Mouse (Mus musculus) G1E (cell line): ENCODE results near the gene Chd4.
A peak's percentile ranks its signal among the peaks of the same experiment; 100 is the strongest.

Experiments used
- CTCF ChIP-seq: IDR thresholded peaks from 2 replicates; pipeline ENCODE4 v1.5.1; 2012; ENCODE audit warnings: low read depth, low read length, inconsistent platforms, mixed read lengths
- GATA1 ChIP-seq: IDR thresholded peaks from 2 replicates; pipeline ENCODE4 v1.6.1; 2012; ENCODE audit warnings: borderline replicate concordance, low read length, inconsistent platforms, mixed read lengths
- GATA2 ChIP-seq: IDR thresholded peaks from 2 replicates; pipeline ENCODE4 v1.6.1; 2012; ENCODE audit warnings: low read depth, low read length, inconsistent platforms, borderline replicate concordance
- POLR2AphosphoS5 ChIP-seq: IDR thresholded peaks from 2 replicates; pipeline ENCODE4 v1.6.1; 2012; ENCODE audit warnings: low read depth, low read length, inconsistent platforms; ENCODE audit not compliant: insufficient replicate concordance
- TAL1 ChIP-seq: conservative IDR thresholded peaks from 2 replicates; pipeline ENCODE4 v1.6.1; 2012; ENCODE audit warnings: low read depth, low read length, inconsistent platforms, mixed read lengths

- TF ChIP-seq CTCF (no peak), POLR2AphosphoS5 (peak; percentile 86), GATA1 (no peak), TAL1 (no peak), GATA2 (no peak)
These were observed 69.0 kb downstream of the Chd4 start for GRCm38 (mm10) chr6:125164672-125165327.
